Mouse (Mus musculus) bone marrow macrophage, adult 2 months (primary cell): ENCODE results near the gene Pgrmc2.

ENCODE experiments used
- CTCF ChIP-seq: IDR thresholded peaks from 2 replicates; pipeline ENCODE4 v1.5.1; 2012; ENCODE audit warnings: low read depth, mild to moderate bottlenecking, low read length, moderate library complexity
- POLR2A ChIP-seq: IDR thresholded peaks from 2 replicates; pipeline ENCODE4 v1.6.1; 2012; ENCODE audit warnings: mild to moderate bottlenecking, low read depth, low read length, borderline replicate concordance

- no peak for TF ChIP-seq CTCF
- TF ChIP-seq POLR2A: no peak
These were observed 4.2 kb upstream of the Pgrmc2 start for GRCm38 (mm10) chr3:41087071-41087470.
